Mouse (Mus musculus) limb, embryonic 15.5 days (tissue): ENCODE results near the gene Foxa2. TPM values are rescaled to one million over a fixed set of nuclear protein-coding genes. Genes with fewer than 3 reads are reported as not detected.

Source experiments
- ATAC-seq: fragments of 200-750 bp; cut with Nextera tagmentation; 2 replicates; pipeline ENCODE4 v1.8.0; 2017; ENCODE audit warnings: low read depth, moderate TSS enrichment; ENCODE audit not compliant: insufficient number of reproducible peaks, low FRiP score, low TSS enrichment
- H3K27ac ChIP-seq: fragments of 300-500 bp; sonication (generic); 2 replicates; pipeline ENCODE4 v1.5.1; 2015; ENCODE audit warnings: moderate library complexity, mild to moderate bottlenecking, inconsistent platforms
- H3K27me3 ChIP-seq: fragments of 300-500 bp; sonication (generic); 2 replicates; pipeline ENCODE4 v1.6.1; 2015; ENCODE audit warnings: inconsistent platforms
- H3K36me3 ChIP-seq: fragments of 300-500 bp; sonication (generic); 2 replicates; pipeline ENCODE4 v1.6.1; 2015; ENCODE audit warnings: inconsistent platforms
- H3K4me1 ChIP-seq: fragments of 300-500 bp; sonication (generic); 2 replicates; pipeline ENCODE4 v1.6.1; 2015; ENCODE audit warnings: inconsistent platforms
- H3K4me2 ChIP-seq: fragments of 300-500 bp; sonication (generic); 2 replicates; pipeline ENCODE4 v1.6.1; 2015; ENCODE audit warnings: mild to moderate bottlenecking, inconsistent platforms
- H3K4me3 ChIP-seq: fragments of 300-500 bp; sonication (generic); 2 replicates; pipeline ENCODE4 v1.5.1; 2015; ENCODE audit warnings: mild to moderate bottlenecking, inconsistent platforms
- H3K9ac ChIP-seq: fragments of 300-500 bp; sonication (generic); 2 replicates; pipeline ENCODE4 v1.6.1; 2015; ENCODE audit warnings: inconsistent platforms
- H3K9me3 ChIP-seq: fragments of 300-500 bp; sonication (generic); 2 replicates; pipeline ENCODE4 v1.6.1; 2016; ENCODE audit warnings: inconsistent platforms
- WGBS: fragments of 180-500 bp; shearing (Covaris S2); methylation state at CpG from one replicate; pipeline ENCODE4 v1.1.7; 2015; 5-methylcytosine and 5-hydroxymethylcytosine counted together
- polyA plus RNA-seq: library from polyadenylated mRNA; unstranded; fragments of >200 nt; fragmentation: Nextera tagmentation; extraction: Ambion mirVana; gene quantifications from 2 replicates; pipeline ENCODE4 v1.2.1, GENCODE M21; 2015

Gene Foxa2
- 0.09 and 0.19 TPM in 2 replicates for polyA plus RNA-seq

DNA sequence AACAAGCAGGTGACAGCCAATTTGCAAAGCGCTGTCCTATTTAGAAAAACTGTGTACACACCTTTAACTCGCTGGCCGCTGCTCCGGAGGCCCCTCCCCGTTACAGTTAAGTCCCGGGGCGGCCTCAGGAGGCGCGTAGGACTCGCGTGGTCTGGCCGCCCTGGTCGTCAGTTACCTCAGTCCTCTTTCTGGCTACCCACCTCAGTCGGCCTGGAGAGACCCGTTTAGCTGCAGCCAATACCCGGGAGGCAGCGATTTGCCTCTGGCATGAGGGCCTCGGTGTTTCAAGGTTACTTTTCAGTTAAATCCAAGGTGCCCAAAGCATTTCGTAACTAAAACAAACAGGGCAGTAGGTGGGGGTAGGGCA is at the start of gene Foxa2:
TSS of gene Foxa2 (minus strand) at position 171 of the 367 bp plus-strand sequence.
- Histone ChIP-seq H3K27ac (no peak within 1 kb of the TSS), H3K9ac (no peak within 1 kb of the TSS), H3K27me3 (peaks cover 100% of the 10 kb centered on the region), H3K4me1 (peaks cover 44% of the 10 kb centered on the region), H3K4me2 (peak within 1 kb of the TSS; percentile 67), H3K36me3 (no peaks in the 10 kb centered on the region), H3K4me3 (peak within 1 kb of the TSS; percentile 39), H3K9me3 (no peaks in the 10 kb centered on the region)
- no peak for ATAC-seq
- under 1% methylated on average over 19 of the region's 19 CpGs for WGBS

DNA sequence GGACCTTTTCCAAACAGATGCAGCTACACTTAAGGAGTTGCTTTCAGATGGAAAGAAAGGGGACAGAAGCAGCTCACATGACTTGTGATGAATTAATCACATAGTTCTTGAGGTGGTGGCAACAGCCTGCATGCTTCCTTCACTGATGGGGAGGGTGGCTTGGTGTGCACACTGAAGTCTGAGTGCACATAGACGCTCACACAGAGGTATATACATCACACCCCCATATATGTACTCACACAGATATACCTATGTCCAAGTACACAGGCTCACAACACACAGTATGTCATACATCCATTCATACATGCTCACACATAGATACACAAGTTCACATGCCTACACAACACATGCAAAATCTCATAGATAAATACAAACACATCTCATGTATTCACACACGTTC is 45.3 kb upstream of the Foxa2 start:
- no peaks in the 10 kb centered on the region for H3K36me3 ChIP-seq
- no peak overlapping the region for H3K27ac ChIP-seq
- no peaks in the 10 kb centered on the region for H3K4me1 ChIP-seq
- no peaks in the 10 kb centered on the region for H3K27me3 ChIP-seq
- H3K4me3 ChIP-seq = no peak overlapping the region
- no peak for ATAC-seq
- H3K4me2 ChIP-seq = no peak overlapping the region
- WGBS = 91% methylated on average over 2 of the region's 2 CpGs
- H3K9ac ChIP-seq = no peak overlapping the region
- no peaks in the 10 kb centered on the region for H3K9me3 ChIP-seq

DNA sequence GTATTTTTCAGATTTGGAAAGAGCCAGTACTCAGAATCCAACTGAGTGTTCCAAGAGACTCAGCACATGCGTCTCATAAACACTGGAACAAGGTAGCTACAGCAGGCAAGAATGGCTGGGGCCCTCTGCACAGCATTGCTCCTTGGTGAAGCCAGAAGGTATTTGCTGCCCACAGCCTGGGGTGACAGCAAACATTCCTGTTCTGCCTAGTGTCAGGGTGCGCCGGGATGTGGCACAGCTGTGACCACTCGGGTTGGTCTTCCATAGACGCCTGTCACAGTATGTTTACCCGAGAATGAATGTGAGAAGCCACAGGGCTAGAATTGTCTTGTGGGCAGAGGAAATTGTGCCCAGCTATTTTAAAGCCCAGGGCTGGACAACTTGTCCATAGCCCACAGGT is 44.9 kb upstream of the Foxa2 start:
- H3K9me3 ChIP-seq = no peaks in the 10 kb centered on the region
- H3K36me3 ChIP-seq = no peaks in the 10 kb centered on the region
- ATAC-seq = no peak
- H3K4me2 ChIP-seq = no peak overlapping the region
- no peak overlapping the region for H3K9ac ChIP-seq
- no peak overlapping the region for H3K4me3 ChIP-seq
- no peaks in the 10 kb centered on the region for H3K4me1 ChIP-seq
- no peak overlapping the region for H3K27ac ChIP-seq
- H3K27me3 ChIP-seq = no peaks in the 10 kb centered on the region
- 67% methylated on average over 6 of the region's 6 CpGs for WGBS

DNA sequence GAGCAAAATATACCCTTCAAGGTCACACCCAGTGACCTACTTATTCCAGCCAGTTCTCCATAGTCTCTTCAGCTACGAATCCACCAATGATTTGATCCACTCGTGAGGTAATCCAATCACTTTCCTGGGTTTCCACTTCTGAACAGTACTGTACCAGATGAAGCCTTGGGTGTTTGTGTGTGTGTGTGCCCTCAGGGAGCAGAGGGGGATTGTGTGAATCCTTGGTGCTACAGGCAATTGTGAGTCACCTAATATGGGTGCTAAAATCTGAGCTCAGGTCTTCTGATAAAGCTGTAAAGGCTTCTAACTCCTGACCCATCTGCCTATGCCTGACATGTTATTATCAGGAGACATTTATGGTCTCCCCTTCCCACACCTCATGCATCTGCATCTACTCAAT is 43.3 kb upstream of the Foxa2 start:
- no peak overlapping the region for H3K27ac ChIP-seq
- H3K27me3 ChIP-seq = no peaks in the 10 kb centered on the region
- no peak overlapping the region for H3K9ac ChIP-seq
- no peak overlapping the region for H3K4me2 ChIP-seq
- H3K4me3 ChIP-seq = no peak overlapping the region
- ATAC-seq = no peak
- no peaks in the 10 kb centered on the region for H3K36me3 ChIP-seq
- no peaks in the 10 kb centered on the region for H3K4me1 ChIP-seq
- no peaks in the 10 kb centered on the region for H3K9me3 ChIP-seq
- WGBS = 78% methylated on average over 2 of the region's 2 CpGs

DNA sequence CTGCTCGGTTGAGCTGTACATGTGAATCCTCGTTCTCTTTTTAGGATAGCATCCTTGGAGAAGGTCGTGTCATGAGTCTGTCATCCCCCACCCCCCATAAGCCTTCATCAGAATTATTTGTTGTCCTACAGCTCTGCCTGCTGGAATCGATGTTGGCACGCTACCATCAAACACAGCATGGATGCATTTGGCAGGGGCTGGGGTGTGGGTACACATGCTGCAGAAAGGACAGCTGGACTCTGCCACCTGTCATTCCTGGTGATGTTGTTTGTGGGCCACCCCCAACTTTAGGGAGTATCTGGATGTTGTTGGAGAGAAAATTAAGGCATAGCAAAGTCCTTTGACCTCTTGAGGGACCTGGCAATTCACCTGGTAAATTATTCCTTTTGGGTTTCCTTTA is 38.8 kb upstream of the Foxa2 start:
- 66% methylated on average over 5 of the region's 5 CpGs for WGBS
- no peak for ATAC-seq

DNA sequence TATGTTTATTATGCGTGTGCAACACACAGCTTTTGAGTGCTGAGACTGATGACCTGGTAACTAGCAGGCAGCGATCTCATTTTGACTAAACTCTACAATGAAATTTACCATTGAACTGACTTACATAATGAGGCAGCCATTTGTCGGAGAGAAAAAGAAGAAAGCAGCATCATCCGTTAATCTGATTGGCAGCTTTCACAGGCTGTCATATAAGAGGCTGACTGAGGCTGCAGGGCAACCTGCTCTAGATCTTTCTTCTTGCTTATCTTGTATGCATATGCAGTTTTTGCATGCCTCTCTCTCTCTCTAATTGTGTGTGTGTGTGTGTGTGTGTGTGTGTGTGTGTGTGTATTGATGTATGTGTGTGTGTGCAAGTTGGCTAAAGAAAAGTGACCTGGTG is 38.4 kb upstream of the Foxa2 start:
- Histone ChIP-seq H3K4me1 (no peaks in the 10 kb centered on the region), H3K9ac (no peak overlapping the region), H3K4me2 (no peak overlapping the region), H3K4me3 (no peak overlapping the region), H3K27ac (no peak overlapping the region), H3K27me3 (no peaks in the 10 kb centered on the region), H3K9me3 (no peaks in the 10 kb centered on the region), H3K36me3 (no peaks in the 10 kb centered on the region)
- WGBS = 60% methylated on average over 4 of the region's 4 CpGs
- ATAC-seq = no peak

More for the DNA sequence above, 38.8 kb upstream of the Foxa2 start:
- Histone ChIP-seq H3K4me3 (no peak overlapping the region), H3K9ac (no peak overlapping the region), H3K36me3 (no peaks in the 10 kb centered on the region), H3K27me3 (no peaks in the 10 kb centered on the region), H3K27ac (no peak overlapping the region), H3K4me2 (no peak overlapping the region), H3K4me1 (no peaks in the 10 kb centered on the region), H3K9me3 (no peaks in the 10 kb centered on the region)

DNA sequence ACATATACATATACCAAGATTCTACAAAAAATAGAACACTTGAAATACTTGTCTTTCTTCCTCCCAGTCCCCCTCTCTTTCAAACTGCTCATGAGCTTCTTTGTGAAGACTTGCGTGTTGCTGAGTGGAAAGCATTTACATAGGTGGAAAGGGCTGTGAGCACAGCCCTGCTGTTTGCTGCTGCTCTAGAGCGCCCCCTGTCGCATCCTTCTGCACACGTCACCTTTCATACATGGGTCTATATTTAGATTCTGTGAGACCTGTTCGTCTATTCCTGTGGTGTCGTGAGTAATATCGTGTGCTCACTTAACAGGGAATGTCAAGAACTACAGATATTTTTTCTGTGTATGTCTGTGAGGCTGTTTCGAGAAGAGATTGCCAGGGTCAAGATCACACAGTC is 35.5 kb upstream of the Foxa2 start:
- ATAC-seq = no peak
- H3K27ac ChIP-seq = no peak overlapping the region
- 19% methylated on average over 8 of the region's 8 CpGs for WGBS

DNA sequence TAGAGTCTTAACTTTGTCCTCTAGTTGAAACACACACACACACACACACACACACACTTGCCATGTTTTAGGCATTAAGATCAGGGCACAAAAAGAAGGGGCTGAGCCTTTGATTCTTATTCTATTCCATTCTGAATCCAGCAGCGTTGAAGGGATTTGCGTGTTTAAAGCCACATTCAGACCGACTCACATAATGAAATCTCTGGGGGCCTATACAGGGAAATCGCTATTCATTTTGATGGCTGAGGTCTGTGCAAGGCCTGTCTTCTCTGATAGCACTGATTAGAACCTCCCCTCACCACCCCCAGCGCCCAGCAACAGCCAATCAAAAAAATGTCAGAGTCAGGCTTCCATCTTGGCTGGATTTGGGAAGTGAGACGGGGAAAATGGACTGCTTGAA is 13.9 kb upstream of the Foxa2 start:
- WGBS = 68% methylated on average over 6 of the region's 6 CpGs

More for the DNA sequence above, 35.5 kb upstream of the Foxa2 start:
- no peaks in the 10 kb centered on the region for H3K9me3 ChIP-seq
- no peak overlapping the region for H3K4me3 ChIP-seq
- H3K27me3 ChIP-seq = no peaks in the 10 kb centered on the region
- H3K4me2 ChIP-seq = no peak overlapping the region
- no peaks in the 10 kb centered on the region for H3K4me1 ChIP-seq
- H3K9ac ChIP-seq = no peak overlapping the region
- H3K36me3 ChIP-seq = no peaks in the 10 kb centered on the region

DNA sequence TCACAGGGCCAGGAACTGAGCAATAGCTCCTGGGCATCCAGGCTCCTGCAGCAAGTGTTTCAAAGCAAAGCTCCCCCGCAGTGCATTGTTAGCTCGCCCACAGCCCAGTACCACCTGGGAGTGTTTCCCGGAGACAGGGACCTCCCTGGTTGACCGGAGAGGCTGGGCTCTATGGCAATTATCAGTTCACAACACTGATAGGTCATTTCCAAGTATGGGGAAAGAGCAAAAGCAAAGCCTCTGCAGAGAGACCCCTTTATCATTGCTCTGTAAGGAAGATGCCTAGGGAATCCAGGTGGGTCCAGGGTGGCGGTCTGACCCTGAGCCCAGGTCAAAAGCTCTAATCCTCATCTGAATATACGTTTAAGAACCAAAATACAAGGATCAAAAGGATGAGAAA is 6.6 kb upstream of the Foxa2 start:
- no peak overlapping the region for H3K9ac ChIP-seq
- peaks cover 60% of the 10 kb centered on the region for H3K27me3 ChIP-seq
- no peak overlapping the region for H3K27ac ChIP-seq
- H3K4me2 ChIP-seq = no peak overlapping the region
- no peaks in the 10 kb centered on the region for H3K9me3 ChIP-seq
- H3K36me3 ChIP-seq = no peaks in the 10 kb centered on the region
- WGBS = 5% methylated on average over 6 of the region's 6 CpGs
- H3K4me3 ChIP-seq = no peak overlapping the region
- H3K4me1 ChIP-seq = peaks cover 7% of the 10 kb centered on the region
- ATAC-seq = no peak

More for the DNA sequence above, 13.9 kb upstream of the Foxa2 start:
- Histone ChIP-seq H3K4me3 (no peak overlapping the region), H3K27ac (no peak overlapping the region), H3K27me3 (no peaks in the 10 kb centered on the region), H3K4me1 (no peaks in the 10 kb centered on the region), H3K36me3 (no peaks in the 10 kb centered on the region), H3K4me2 (no peak overlapping the region), H3K9me3 (no peaks in the 10 kb centered on the region), H3K9ac (no peak overlapping the region)
- ATAC-seq = no peak

DNA sequence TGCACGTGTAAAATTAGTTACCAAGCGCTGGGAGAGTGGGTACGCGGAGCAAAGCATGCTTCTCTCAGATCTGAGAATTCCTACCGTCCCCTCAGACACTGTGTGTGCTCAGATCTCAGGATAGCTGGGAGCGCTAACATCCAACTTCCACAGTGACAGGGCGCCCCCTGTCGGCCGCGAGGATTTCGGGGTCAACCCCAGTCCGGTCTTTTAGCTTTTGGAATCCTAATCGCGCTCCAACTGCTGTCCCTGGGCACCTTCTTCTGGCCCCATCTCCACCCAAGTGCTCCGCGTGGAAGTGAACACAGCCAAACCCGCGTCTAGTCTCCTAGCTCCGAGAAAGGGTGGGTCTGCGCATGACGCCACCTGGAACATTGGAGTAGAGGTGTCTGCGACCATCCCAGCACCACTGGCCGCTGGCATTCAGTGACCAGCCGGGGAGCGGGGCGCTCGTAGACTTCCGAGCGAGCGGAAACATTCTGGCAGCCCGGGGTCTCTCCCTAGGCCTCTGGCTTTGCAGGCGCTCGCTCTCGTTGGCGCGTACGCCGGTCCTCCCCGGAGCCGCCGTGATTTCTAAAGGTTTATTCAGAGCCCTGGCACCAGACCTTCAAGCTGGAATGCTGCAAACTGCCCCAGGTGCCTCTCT is 1.8 kb upstream of the Foxa2 start:
- Histone ChIP-seq H3K9ac (no peak overlapping the region), H3K4me2 (peak overlapping the region; percentile 45), H3K27ac (peak overlapping the region; percentile 17; the same call in 1 of the 2 replicates), H3K27me3 (peaks cover 100% of the 10 kb centered on the region), H3K4me3 (peak overlapping the region; percentile 30), H3K9me3 (no peaks in the 10 kb centered on the region), H3K36me3 (no peaks in the 10 kb centered on the region), H3K4me1 (peaks cover 43% of the 10 kb centered on the region)
- no peak for ATAC-seq
- under 1% methylated on average over 41 of the region's 41 CpGs for WGBS

DNA sequence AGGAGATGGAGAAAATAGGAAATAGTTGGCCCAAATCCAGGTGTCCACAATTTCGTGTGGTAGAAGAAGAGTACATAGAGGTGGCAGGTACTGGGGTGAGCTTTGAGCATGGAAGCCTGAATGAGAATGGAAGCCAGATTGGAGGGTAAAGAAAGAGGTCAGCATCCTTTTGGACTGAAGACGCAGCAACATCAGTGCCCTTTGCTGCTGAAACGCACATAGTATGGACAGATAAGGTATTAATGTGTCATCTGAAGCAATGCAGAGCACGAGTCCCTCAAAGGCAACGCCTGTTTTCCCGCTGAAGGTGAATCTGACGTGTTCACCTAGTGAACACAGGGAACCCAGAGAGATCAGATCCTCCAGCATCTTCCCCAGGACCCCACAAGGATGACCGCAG is 842 bp upstream of the Foxa2 start:
- no peaks in the 10 kb centered on the region for H3K36me3 ChIP-seq
- ATAC-seq = no peak
- H3K9me3 ChIP-seq = no peaks in the 10 kb centered on the region
- WGBS = 4% methylated on average over 8 of the region's 8 CpGs
- H3K27ac ChIP-seq = no peak overlapping the region
- H3K4me3 ChIP-seq = no peak overlapping the region
- H3K4me2 ChIP-seq = no peak overlapping the region
- no peak overlapping the region for H3K9ac ChIP-seq
- H3K27me3 ChIP-seq = peaks cover 100% of the 10 kb centered on the region
- peaks cover 44% of the 10 kb centered on the region for H3K4me1 ChIP-seq

DNA sequence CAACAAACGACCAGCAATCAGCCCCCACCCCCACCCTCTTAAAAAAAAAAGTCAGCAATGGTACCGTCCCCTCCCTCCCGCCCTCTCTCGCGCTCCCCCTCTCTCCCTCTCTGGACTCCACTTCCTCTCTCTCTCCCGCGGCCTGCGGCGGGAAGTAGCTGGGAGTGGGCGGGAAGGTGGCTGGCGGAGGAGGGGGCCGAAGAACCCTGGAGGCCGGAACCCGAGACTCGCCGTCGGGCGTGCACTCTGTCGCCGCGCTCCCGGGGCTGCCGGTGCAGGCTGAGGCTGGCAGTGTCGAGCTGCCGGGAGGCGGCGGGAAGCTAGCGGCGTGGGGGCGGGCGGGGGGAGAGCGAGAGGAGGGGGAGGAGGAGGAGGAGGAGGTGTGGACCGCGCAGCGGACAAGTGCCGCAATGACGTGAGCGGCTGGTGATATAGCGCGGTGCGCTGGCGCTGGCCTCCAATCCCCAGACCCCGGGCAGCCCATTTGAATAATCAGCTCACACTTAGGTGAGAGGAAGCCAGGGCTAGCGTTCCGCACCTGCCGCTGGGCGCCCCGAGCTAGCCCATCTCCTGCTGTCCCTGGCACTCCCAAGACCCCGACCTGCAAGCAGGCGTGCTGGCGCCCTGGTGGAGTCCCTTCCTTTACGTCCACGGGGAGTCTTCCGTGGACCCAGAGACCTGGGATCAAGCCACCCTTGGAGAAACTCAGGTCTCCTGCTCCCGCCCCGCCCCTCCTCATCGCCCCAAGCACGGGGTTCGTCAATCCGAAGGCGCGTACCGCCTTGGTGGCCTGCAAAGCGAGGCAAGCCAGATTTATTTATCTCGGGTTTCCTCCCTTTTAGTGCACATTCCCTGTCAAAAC is 601 bp downstream of the Foxa2 start:
- Histone ChIP-seq H3K4me3 (peak overlapping the region; percentile 39), H3K27ac (no peak overlapping the region), H3K36me3 (no peaks in the 10 kb centered on the region), H3K9ac (no peak overlapping the region), H3K4me2 (peak overlapping the region; percentile 67), H3K27me3 (peaks cover 100% of the 10 kb centered on the region), H3K4me1 (peaks cover 44% of the 10 kb centered on the region), H3K9me3 (no peaks in the 10 kb centered on the region)
- 1% methylated on average over 60 of the region's 65 CpGs for WGBS
- ATAC-seq = no peak
